Mouse (Mus musculus) MEL (cell line): ENCODE measurements around the gene Pdcl3. TPM values are rescaled to one million over a fixed set of nuclear protein-coding genes. Genes with fewer than 3 reads are reported as not detected.

Experiments
- DNase-seq: peaks from one replicate; pipeline ENCODE4 v3.0.0; 2011; ENCODE audit warnings: low read depth, low spot score
- H3K27ac ChIP-seq: 2 replicates; pipeline ENCODE4 v1.5.1; 2012; ENCODE audit warnings: low read depth, mild to moderate bottlenecking, control low read depth, low read length, moderate library complexity; ENCODE audit not compliant: control insufficient read depth
- H3K27me3 ChIP-seq, 2 experiments: fragments of 150-350 bp in 1 of 2; sonication (generic) in 1 of 2; 2 replicates each; pipeline ENCODE4 v1.6.1; 2012; ENCODE audit warnings: low read length in 2 of 2, mild to moderate bottlenecking in 2 of 2, improper control_type of control experiment in 1 of 2, moderate library complexity in 1 of 2; ENCODE audit not compliant: insufficient read depth in 2 of 2, control insufficient read depth in 1 of 2
- H3K36me3 ChIP-seq, 2 experiments: 2 replicates each; pipeline ENCODE4 v1.6.1; 2012 to 2014; ENCODE audit warnings: low read length in 2 of 2, improper control_type of control experiment in 1 of 2, inconsistent platforms in 1 of 2, mild to moderate bottlenecking in 1 of 2; ENCODE audit not compliant: insufficient read depth in 2 of 2, control insufficient read depth in 1 of 2
- H3K4me1 ChIP-seq, 2 experiments: fragments of 150-350 bp in 1 of 2; sonication (generic) in 1 of 2; 2 replicates each; pipeline ENCODE4 v1.6.1; 2012; ENCODE audit warnings: low read length in 2 of 2, improper control_type of control experiment in 1 of 2, mild to moderate bottlenecking in 1 of 2; ENCODE audit not compliant: insufficient read depth in 2 of 2, control insufficient read depth in 1 of 2
- H3K4me3 ChIP-seq, 2 experiments: fragments of 150-350 bp in 1 of 2; sonication (generic) in 1 of 2; 2 replicates each; pipeline ENCODE4 v1.5.1; 2012; ENCODE audit warnings: low read depth in 2 of 2, low read length in 2 of 2, mild to moderate bottlenecking in 2 of 2, moderate library complexity in 2 of 2, control low read depth in 1 of 2, improper control_type of control experiment in 1 of 2; ENCODE audit not compliant: control insufficient read depth in 1 of 2, insufficient read depth in 1 of 2
- H3K79me2 ChIP-seq: 2 replicates; pipeline ENCODE4 v1.6.1; 2012; ENCODE audit warnings: mild to moderate bottlenecking, low read length, moderate library complexity; ENCODE audit not compliant: control insufficient read depth, poor library complexity, insufficient read depth
- H3K9ac ChIP-seq: 2 replicates; pipeline ENCODE4 v1.6.1; 2012; ENCODE audit warnings: low read depth, mild to moderate bottlenecking, control low read depth, low read length, moderate library complexity; ENCODE audit not compliant: control insufficient read depth, poor library complexity, severe bottlenecking
- H3K9me3 ChIP-seq: fragments of 150-350 bp; sonication (generic); replicated peaks from 2 replicates; pipeline ENCODE4 v1.6.1; 2012; ENCODE audit warnings: mild to moderate bottlenecking, low read length, improper control_type of control experiment, moderate library complexity; ENCODE audit not compliant: insufficient read depth
- CHD1 ChIP-seq: IDR thresholded peaks from 2 replicates; pipeline ENCODE4 v1.6.1; 2012; ENCODE audit warnings: low read depth, mild to moderate bottlenecking, inconsistent platforms, low read length, improper control_type of control experiment
- CHD2 ChIP-seq: IDR thresholded peaks from 2 replicates; pipeline ENCODE4 v1.6.1; 2011; ENCODE audit warnings: low read length, improper control_type of control experiment
- CTCF ChIP-seq, 3 experiments: IDR thresholded peaks in 2 of 3; conservative IDR thresholded peaks in 1 of 3; 2 replicates each; pipeline ENCODE4 v1.5.1; 2011 to 2012; ENCODE audit warnings: low read length in 3 of 3, low read depth in 2 of 3, mild to moderate bottlenecking in 2 of 3, improper control_type of control experiment in 1 of 3, inconsistent platforms in 1 of 3, mixed read lengths in 1 of 3, moderate library complexity in 1 of 3; ENCODE audit not compliant: control insufficient read depth in 1 of 3, insufficient read depth in 1 of 3, poor library complexity in 1 of 3, severe bottlenecking in 1 of 3
- ETS1 ChIP-seq: IDR thresholded peaks from 2 replicates; pipeline ENCODE4 v1.6.1; 2012; ENCODE audit warnings: low read depth, mild to moderate bottlenecking, inconsistent platforms, low read length, improper control_type of control experiment, moderate library complexity
- MAFK ChIP-seq: IDR thresholded peaks from 2 replicates; pipeline ENCODE4 v1.6.1; 2011; ENCODE audit warnings: low read depth, mild to moderate bottlenecking, low read length, improper control_type of control experiment, borderline replicate concordance
- MAZ ChIP-seq: IDR thresholded peaks from 2 replicates; pipeline ENCODE4 v1.6.1; 2012; ENCODE audit warnings: low read depth, mild to moderate bottlenecking, inconsistent platforms, low read length, improper control_type of control experiment
- MEF2A ChIP-seq: IDR thresholded peaks from 2 replicates; pipeline ENCODE4 v1.6.1; 2014; ENCODE audit warnings: low read depth, mild to moderate bottlenecking, inconsistent platforms, low read length, improper control_type of control experiment; ENCODE audit not compliant: poor library complexity, insufficient replicate concordance, severe bottlenecking; ENCODE audit errors: extremely low read depth
- MXI1 ChIP-seq: IDR thresholded peaks from 2 replicates; pipeline ENCODE4 v1.6.1; 2011; ENCODE audit warnings: mild to moderate bottlenecking, low read depth, low read length, improper control_type of control experiment
- MYB ChIP-seq: IDR thresholded peaks from 2 replicates; pipeline ENCODE4 v1.6.1; 2011; ENCODE audit warnings: mild to moderate bottlenecking, low read depth, low read length, improper control_type of control experiment
- MYC ChIP-seq: IDR thresholded peaks from 2 replicates; pipeline ENCODE4 v1.6.1; 2011; ENCODE audit warnings: low read depth, mild to moderate bottlenecking, low read length, improper control_type of control experiment, moderate library complexity
- NRF1 ChIP-seq: IDR thresholded peaks from 2 replicates; pipeline ENCODE4 v1.6.1; 2014; ENCODE audit warnings: low read depth, mild to moderate bottlenecking, inconsistent platforms, low read length, improper control_type of control experiment, moderate library complexity; ENCODE audit not compliant: poor library complexity, insufficient read depth, severe bottlenecking
- POLR2A ChIP-seq, 2 experiments: IDR thresholded peaks; 2 replicates each; pipeline ENCODE4 v1.6.1; 2011 to 2012; ENCODE audit warnings: low read length in 2 of 2, mild to moderate bottlenecking in 2 of 2, control low read depth in 1 of 2, improper control_type of control experiment in 1 of 2, low read depth in 1 of 2, moderate library complexity in 1 of 2; ENCODE audit not compliant: control insufficient read depth in 1 of 2, insufficient read depth in 1 of 2, poor library complexity in 1 of 2
- RAD21 ChIP-seq: IDR thresholded peaks from 2 replicates; pipeline ENCODE4 v1.6.1; 2011; ENCODE audit warnings: mild to moderate bottlenecking, low read depth, low read length, improper control_type of control experiment
- RCOR1 ChIP-seq: IDR thresholded peaks from 2 replicates; pipeline ENCODE4 v1.6.1; 2012; ENCODE audit warnings: low read depth, mild to moderate bottlenecking, inconsistent platforms, low read length, improper control_type of control experiment
- SIN3A ChIP-seq: IDR thresholded peaks from 2 replicates; pipeline ENCODE4 v1.6.1; 2012; ENCODE audit warnings: low read length, improper control_type of control experiment, inconsistent platforms
- SMC3 ChIP-seq: IDR thresholded peaks from 2 replicates; pipeline ENCODE4 v1.6.1; 2011; ENCODE audit warnings: low read depth, low read length, improper control_type of control experiment
- UBTF ChIP-seq: IDR thresholded peaks from 2 replicates; pipeline ENCODE4 v1.6.1; 2012; ENCODE audit warnings: low read depth, mild to moderate bottlenecking, inconsistent platforms, low read length, improper control_type of control experiment, moderate library complexity, borderline replicate concordance; ENCODE audit not compliant: insufficient read depth
- USF2 ChIP-seq, 2 experiments: IDR thresholded peaks; 2 replicates each; pipeline ENCODE4 v1.6.1; 2011 to 2012; ENCODE audit warnings: improper control_type of control experiment in 2 of 2, low read length in 2 of 2, borderline replicate concordance in 1 of 2, inconsistent platforms in 1 of 2, low read depth in 1 of 2, mild to moderate bottlenecking in 1 of 2; ENCODE audit not compliant: insufficient read depth in 1 of 2
- ZC3H11A ChIP-seq: IDR thresholded peaks from 2 replicates; pipeline ENCODE4 v1.6.1; 2012; ENCODE audit warnings: low read depth, mild to moderate bottlenecking, inconsistent platforms, low read length, improper control_type of control experiment
- ZKSCAN1 ChIP-seq: IDR thresholded peaks from 2 replicates; pipeline ENCODE4 v1.6.1; 2012; ENCODE audit warnings: low read depth, mild to moderate bottlenecking, inconsistent platforms, low read length, improper control_type of control experiment, moderate library complexity
- ZMIZ1 ChIP-seq: IDR thresholded peaks from 2 replicates; pipeline ENCODE4 v1.6.1; 2012; ENCODE audit warnings: low read depth, mild to moderate bottlenecking, inconsistent platforms, low read length, improper control_type of control experiment, moderate library complexity
- ZNF384 ChIP-seq: IDR thresholded peaks from 2 replicates; pipeline ENCODE4 v1.6.1; 2012; ENCODE audit warnings: low read depth, mild to moderate bottlenecking, inconsistent platforms, low read length, improper control_type of control experiment
- polyA plus RNA-seq, 2 experiments: library from polyadenylated mRNA; stranded (reverse) in 1 of 2; unstranded in 1 of 2; fragments of >175 nt in 1 of 2; fragments of >200 nt in 1 of 2; gene quantifications; 2 replicates each; pipeline versions ENCODE4 v1.2.1 to v1.2.4; 2012; ENCODE audit warnings: low replicate concordance in 2 of 2, low read depth in 1 of 2; ENCODE audit not compliant: insufficient read length in 2 of 2, insufficient read depth in 1 of 2, missing spikeins in 1 of 2
- total RNA-seq: library from RNA; depleted of rRNA; stranded (reverse); fragments of 300-350 nt; gene quantifications from 2 replicates; pipeline ENCODE4 v1.2.3, GENCODE M21; 2012

Pdcl3 gene
- total and polyA plus RNA-seq, 3 experiments: 52.5 to 236 (median 71.5) TPM

- no peak within 1 kb of the TSS for H3K27ac ChIP-seq
- TF ChIP-seq CHD2 (no peak), SIN3A (no peak), ZNF384 (no peak), MAZ (no peak), SMC3 (no peak), ETS1 (no peak), MYC (no peak), ZMIZ1 (no peak), CTCF (IDR thresholded peaks at IDR 0.05 in 2 of 3, conservative IDR thresholded peaks at IDR 0.05 in 1 of 3; ENCODE audit: control insufficient read depth in 1 of 3, insufficient read depth in 1 of 3, low read depth in 2 of 3, low read length in 3 of 3, poor library complexity in 1 of 3, severe bottlenecking in 1 of 3) (no peak), MAFK (no peak), RAD21 (no peak), POLR2A (IDR thresholded peaks at IDR 0.05; ENCODE audit: control insufficient read depth in 1 of 2, insufficient read depth in 1 of 2, low read depth in 1 of 2, low read length in 2 of 2, poor library complexity in 1 of 2) (no peak), USF2 (IDR thresholded peaks at IDR 0.05; ENCODE audit: borderline replicate concordance in 1 of 2, insufficient read depth in 1 of 2, low read depth in 1 of 2, low read length in 2 of 2) (no peak), CHD1 (no peak), MEF2A (no peak), RCOR1 (no peak), NRF1 (no peak)
- TF ChIP-seq, all 39 proteins: peak for 0
Observed at GRCm38 (mm10) chr1:38938849-38939248, 46.6 kb upstream of the Pdcl3 start, which contains the start of gene Nms. Gene Nms, plus strand, starts transcription at chr1:38939149.

DNA sequence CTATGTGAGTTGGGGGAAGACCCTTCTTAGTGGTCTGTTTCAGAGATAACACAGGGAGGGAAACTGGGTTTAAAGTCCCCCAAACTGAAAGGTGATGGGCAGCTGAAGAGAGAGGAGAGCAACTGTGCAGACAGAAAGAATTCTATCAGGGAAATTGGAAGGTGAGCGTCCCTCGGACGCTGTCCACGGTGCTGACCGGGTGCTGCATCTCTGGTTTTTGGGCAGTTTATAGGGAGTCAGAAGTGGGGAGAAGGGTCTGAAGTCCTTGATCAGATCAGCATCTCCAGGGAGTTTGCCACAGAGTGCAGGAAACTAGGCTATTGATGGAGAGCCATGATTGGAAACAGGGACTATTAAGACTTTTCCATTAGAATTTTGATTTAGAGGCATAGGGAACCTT, 45.8 kb upstream of the Pdcl3 start:
- H3K27me3 ChIP-seq: peaks cover 0 to 3% of the 10 kb centered on the region in 2 experiments; a peak in 2 of 4 replicates

More at GRCm38 (mm10) chr1:38938849-38939248, 46.6 kb upstream of the Pdcl3 start, which contains the start of gene Nms:
- DNase-seq: no peak
- H3K9me3 ChIP-seq: no peaks in the 10 kb centered on the region
- no peaks in the 10 kb centered on the region for H3K79me2 ChIP-seq
- no peak within 1 kb of the TSS for H3K4me3 ChIP-seq
- peaks cover 0 to under 1% of the 10 kb centered on the region in 2 experiments; a peak in 1 of 4 replicates for H3K4me1 ChIP-seq
- no peak within 1 kb of the TSS for H3K9ac ChIP-seq
- peaks cover 0 to 3% of the 10 kb centered on the region in 2 experiments; a peak in 2 of 4 replicates for H3K27me3 ChIP-seq
- H3K36me3 ChIP-seq: no peaks in the 10 kb centered on the region

More for the DNA sequence above, 45.8 kb upstream of the Pdcl3 start:
- Histone ChIP-seq H3K9ac (no peak overlapping the region), H3K4me1 (no peaks in the 10 kb centered on the region), H3K9me3 (no peaks in the 10 kb centered on the region), H3K27ac (no peak overlapping the region), H3K79me2 (no peaks in the 10 kb centered on the region), H3K4me3 (no peak overlapping the region), H3K36me3 (no peaks in the 10 kb centered on the region)
- DNase-seq: peak; percentile 46
- no peak for TF ChIP-seq ZKSCAN1
- TF ChIP-seq UBTF: no peak
- no peak for TF ChIP-seq ZC3H11A
- TF ChIP-seq MXI1: no peak
- TF ChIP-seq MYB: no peak
